Mouse (Mus musculus): ENCODE results near the gene Sptan1.

- TF ChIP-seq CTCF (IDR thresholded peaks at IDR 0.05) (no peak), EP300 (IDR thresholded peaks at IDR 0.05) (no peak)
These were observed 101.9 kb downstream of the Sptan1 start for GRCm38 (mm10) chr2:30067031-30067888.

All from lung, postnatal 0 days (tissue).